ENCODE assay signal across 7 mouse cellular contexts in genomic region chr1:55236890-55237642, GRCm38 (mm10). TPM values are rescaled to one million over a fixed set of nuclear protein-coding genes. Genes with fewer than 3 reads are reported as not detected.
DNase-seq lines count a peak whose midpoint lies in the region; ATAC-seq and TF ChIP-seq lines count a peak whose summit lies in the region.

Gene Mars2 (plus strand): TSS chr1:55237177.

- peak within 1 kb of the TSS; percentile 94 for H3K4me2 ChIP-seq in embryonic facial prominence, embryonic 11.5 days (ENCODE audit: low read depth, low read length)
- peak within 1 kb of the TSS; percentile 91 for H3K4me2 ChIP-seq in limb, embryonic 12.5 days
- H3K4me2 ChIP-seq in midbrain, embryonic 15.5 days = peak within 1 kb of the TSS; percentile 81

- H3K27ac ChIP-seq in embryonic facial prominence, embryonic 11.5 days (replicated peaks; ENCODE audit: low read depth, low read length) = peak within 1 kb of the TSS; percentile 35; the same call in 1 of the 2 replicates
- H3K27ac ChIP-seq in limb, embryonic 12.5 days = peak within 1 kb of the TSS; percentile 12; the same call in 1 of the 2 replicates
- H3K27ac ChIP-seq in midbrain, embryonic 15.5 days = peak within 1 kb of the TSS; percentile 90
- H3K27ac ChIP-seq in spleen, adult 2 months (ENCODE audit: insufficient read depth, low read length) = peak within 1 kb of the TSS; percentile 77

- TF ChIP-seq CTCF in spleen, adult 2 months (IDR thresholded peaks at IDR 0.05; ENCODE audit: extremely low read depth, insufficient read depth, insufficient read length, insufficient replicate concordance) = no peak

- ATAC-seq in embryonic facial prominence, embryonic 11.5 days (replicated peaks; ENCODE audit: insufficient number of reproducible peaks, low FRiP score, low TSS enrichment, low read depth) = peak; percentile 97
- peak; percentile 95 for ATAC-seq in granulocyte monocyte progenitor cell, adult 5-6 weeks (replicated peaks; ENCODE audit: poor library complexity, severe bottlenecking)
- peak; percentile 96 for ATAC-seq in limb, embryonic 12.5 days (ENCODE audit: insufficient number of reproducible peaks, insufficient read depth, low FRiP score, low TSS enrichment, low read depth)
- ATAC-seq in midbrain, embryonic 15.5 days (replicated peaks) = peak; percentile 99

- H3K9me3 ChIP-seq in embryonic facial prominence, embryonic 11.5 days (replicated peaks; ENCODE audit: control insufficient read depth, low read length) = no peaks in the 10 kb centered on the region
- no peaks in the 10 kb centered on the region for H3K9me3 ChIP-seq in limb, embryonic 12.5 days
- no peaks in the 10 kb centered on the region for H3K9me3 ChIP-seq in midbrain, embryonic 15.5 days

- no peaks in the 10 kb centered on the region for H3K27me3 ChIP-seq in embryonic facial prominence, embryonic 11.5 days (ENCODE audit: control insufficient read depth, insufficient read depth, low read length)
- no peaks in the 10 kb centered on the region for H3K27me3 ChIP-seq in limb, embryonic 12.5 days
- no peaks in the 10 kb centered on the region for H3K27me3 ChIP-seq in midbrain, embryonic 15.5 days (replicated peaks)
- H3K27me3 ChIP-seq in spleen, adult 2 months (ENCODE audit: control insufficient read depth, insufficient read depth, low read length) = no peaks in the 10 kb centered on the region

- no peaks in the 10 kb centered on the region for H3K36me3 ChIP-seq in embryonic facial prominence, embryonic 11.5 days (replicated peaks; ENCODE audit: control insufficient read depth, insufficient read depth, low read depth, low read length)
- peaks cover 6% of the 10 kb centered on the region; the same call in 1 of the 2 replicates for H3K36me3 ChIP-seq in limb, embryonic 12.5 days
- no peaks in the 10 kb centered on the region for H3K36me3 ChIP-seq in midbrain, embryonic 15.5 days (replicated peaks)
- no peaks in the 10 kb centered on the region for H3K36me3 ChIP-seq in spleen, adult 2 months (ENCODE audit: control insufficient read depth, insufficient read depth, low read length)

- under 1% methylated on average over 82 of the region's 82 CpGs for WGBS in embryonic facial prominence, embryonic 11.5 days
- WGBS in limb, embryonic 12.5 days = under 1% methylated on average over 82 of the region's 82 CpGs
- WGBS in midbrain, embryonic 15.5 days = under 1% methylated on average over 82 of the region's 82 CpGs
- WGBS in spleen, adult 2 months = under 1% methylated on average over 82 of the region's 82 CpGs

- H3K4me3 ChIP-seq in embryonic facial prominence, embryonic 11.5 days (ENCODE audit: low read depth, low read length) = peak within 1 kb of the TSS; percentile 78
- H3K4me3 ChIP-seq in limb, embryonic 12.5 days (replicated peaks) = peak within 1 kb of the TSS; percentile 81
- peak within 1 kb of the TSS; percentile 79 for H3K4me3 ChIP-seq in midbrain, embryonic 15.5 days
- peak within 1 kb of the TSS; percentile 79 for H3K4me3 ChIP-seq in spleen, adult 2 months (ENCODE audit: extremely low read depth, insufficient read depth, insufficient read length)

- H3K4me1 ChIP-seq in embryonic facial prominence, embryonic 11.5 days (ENCODE audit: control insufficient read depth, insufficient read depth, low read length) = no peaks in the 10 kb centered on the region
- H3K4me1 ChIP-seq in limb, embryonic 12.5 days (replicated peaks) = peaks cover 30% of the 10 kb centered on the region
- peaks cover 39% of the 10 kb centered on the region for H3K4me1 ChIP-seq in midbrain, embryonic 15.5 days
- H3K4me1 ChIP-seq in spleen, adult 2 months (ENCODE audit: control insufficient read depth, insufficient read depth, insufficient read length) = peaks cover 4% of the 10 kb centered on the region

- DNase-seq in adrenal gland, postnatal 14 days = peak; percentile 98
- DNase-seq in embryonic facial prominence, embryonic 11.5 days (ENCODE audit: low spot score) = peak; percentile 97
- DNase-seq in kidney, adult 18-20 months = peak; percentile 95
- peak; percentile 85 to 97 for DNase-seq in spleen, adult 2 months (ENCODE audit: low read depth in 1 of 2, low spot score in 2 of 2)

- H3K9ac ChIP-seq in embryonic facial prominence, embryonic 11.5 days (replicated peaks; ENCODE audit: low read length) = peak within 1 kb of the TSS; percentile 74
- peak within 1 kb of the TSS; percentile 70 for H3K9ac ChIP-seq in limb, embryonic 12.5 days (replicated peaks)
- peak within 1 kb of the TSS; percentile 64 for H3K9ac ChIP-seq in midbrain, embryonic 15.5 days

- peak; percentile 88 for TF ChIP-seq POLR2A in spleen, adult 2 months (IDR thresholded peaks at IDR 0.05; ENCODE audit: low read depth, low read length)

RNA-seq across cellular contexts. Expression of gene Mars2, which starts in this region (rescaled TPM):
- total RNA-seq in adrenal gland, postnatal 14 days (2021) = 6.4 and 7.1 TPM in 2 replicates
- 2.4 and 2.8 TPM in 2 replicates for polyA plus RNA-seq in embryonic facial prominence, embryonic 11.5 days (2014; fragmentation: Nextera tagmentation; extraction: Ambion mirVana)
- 6.7 and 7.3 TPM in 2 replicates for total RNA-seq in granulocyte monocyte progenitor cell, adult 5-6 weeks (2014; fragmentation: Nextera tagmentation)
- 7.7 and 9.0 TPM in 2 replicates for total RNA-seq in granulocyte monocyte progenitor cell, adult 5-6 weeks (2017)
- polyA plus RNA-seq in limb, embryonic 12.5 days (2016; fragmentation: Nextera tagmentation; extraction: Ambion mirVana) = 2.8 and 3.2 TPM in 2 replicates
- 3.4 and 4.0 TPM in 2 replicates for polyA plus RNA-seq in midbrain, embryonic 15.5 days (2015; fragmentation: Nextera tagmentation; extraction: Ambion mirVana)
- polyA plus RNA-seq in spleen, adult 2 months (2012; rRNA removed) = 2.5 and 3.8 TPM in 2 replicates

Comparison
In these comparisons a context has a peak if more than half of its experiments do, and no peak if none do; other contexts are left out.
1. Peak in every context shown above with its lines: DNase-seq, ATAC-seq, H3K4me3 ChIP-seq and H3K27ac ChIP-seq.
2. H3K27ac ChIP-seq: peak in every context shown above with its lines; median percentile 90 in midbrain, embryonic 15.5 days; 77 in spleen, adult 2 months; 35 in embryonic facial prominence, embryonic 11.5 days; 12 in limb, embryonic 12.5 days.